Mouse (Mus musculus) myocyte (in vitro differentiated cells): ENCODE measurements around the gene Adam12. TPM values are rescaled to one million over a fixed set of nuclear protein-coding genes. Genes with fewer than 3 reads are reported as not detected.

ENCODE experiments used
- H3K27me3 ChIP-seq: one replicate; pipeline ENCODE4 v1.6.1; 2011; ENCODE audit not compliant: control insufficient read depth, insufficient read depth, insufficient read length
- H3K36me3 ChIP-seq: one replicate; pipeline ENCODE4 v1.6.1; 2011; ENCODE audit not compliant: control insufficient read depth, insufficient read depth
- H3K4me2 ChIP-seq: one replicate; pipeline ENCODE4 v1.6.1; 2011; ENCODE audit warnings: low read depth, control low read depth
- H3K4me3 ChIP-seq: one replicate; pipeline ENCODE4 v1.5.1; 2011; ENCODE audit warnings: mild to moderate bottlenecking, control low read depth, moderate library complexity
- H3K79me2 ChIP-seq: one replicate; pipeline ENCODE4 v1.6.1; 2011; ENCODE audit not compliant: control insufficient read depth, insufficient read depth
- H3ac ChIP-seq: one replicate; pipeline ENCODE4 v1.6.1; 2011; ENCODE audit not compliant: control insufficient read depth, insufficient read length
- CEBPB ChIP-seq: IDR thresholded peaks from 2 replicates; pipeline ENCODE4 v1.6.1; 2011; ENCODE audit warnings: mild to moderate bottlenecking, moderate library complexity; ENCODE audit not compliant: poor library complexity, insufficient read depth, severe bottlenecking
- E2F4 ChIP-seq: IDR thresholded peaks from one replicate; pipeline ENCODE4 v1.6.1; 2011; ENCODE audit warnings: mild to moderate bottlenecking, control low read depth, moderate library complexity; ENCODE audit not compliant: insufficient read depth
- MAX ChIP-seq: IDR thresholded peaks from one replicate; pipeline ENCODE4 v1.6.1; 2011; ENCODE audit warnings: low read depth, mild to moderate bottlenecking, control low read depth
- MYOD1 ChIP-seq, 3 experiments: IDR thresholded peaks; one replicate each; pipeline ENCODE4 v1.6.1; 2011; ENCODE audit warnings: control low read depth in 2 of 3, low read depth in 2 of 3, mild to moderate bottlenecking in 2 of 3, moderate library complexity in 1 of 3; ENCODE audit not compliant: insufficient read length in 2 of 3, control insufficient read depth in 1 of 3
- MYOG ChIP-seq, 3 experiments: IDR thresholded peaks; one replicate each; pipeline ENCODE4 v1.6.1; 2011; ENCODE audit warnings: control low read depth in 2 of 3, low read depth in 2 of 3, mild to moderate bottlenecking in 2 of 3; ENCODE audit not compliant: insufficient read length in 2 of 3, control insufficient read depth in 1 of 3, insufficient read depth in 1 of 3
- POLR2A ChIP-seq: IDR thresholded peaks from one replicate; pipeline ENCODE4 v1.6.1; 2011; ENCODE audit warnings: low read depth, mild to moderate bottlenecking, control low read depth, moderate library complexity; ENCODE audit not compliant: insufficient read length
- POLR2AphosphoS2 ChIP-seq: IDR thresholded peaks from one replicate; pipeline ENCODE4 v1.6.1; 2011; ENCODE audit warnings: low read depth, control low read depth; ENCODE audit not compliant: insufficient read length
- REST ChIP-seq: IDR thresholded peaks from one replicate; pipeline ENCODE4 v1.6.1; 2011; ENCODE audit warnings: mild to moderate bottlenecking, control low read depth, moderate library complexity; ENCODE audit not compliant: insufficient read depth, insufficient read length
- SRF ChIP-seq: IDR thresholded peaks from one replicate; pipeline ENCODE4 v1.6.1; 2011; ENCODE audit warnings: low read depth; ENCODE audit not compliant: control insufficient read depth, insufficient read length
- TCF12 ChIP-seq: IDR thresholded peaks from one replicate; pipeline ENCODE4 v1.6.1; 2011; ENCODE audit warnings: mild to moderate bottlenecking, control low read depth; ENCODE audit not compliant: poor library complexity, insufficient read depth, severe bottlenecking
- TCF3 ChIP-seq: IDR thresholded peaks from one replicate; pipeline ENCODE4 v1.6.1; 2011; ENCODE audit warnings: low read depth, control low read depth; ENCODE audit not compliant: insufficient read length
- USF1 ChIP-seq: IDR thresholded peaks from one replicate; pipeline ENCODE4 v1.6.1; 2011; ENCODE audit warnings: low read depth, mild to moderate bottlenecking, control low read depth, moderate library complexity
- polyA plus RNA-seq: library from polyadenylated mRNA; unstranded; fragments of >200 nt; fragmentation: generic; extraction: Trizol; gene quantifications from one replicate; pipeline ENCODE4 v1.2.1, GENCODE M21; 2012; ENCODE audit warnings: missing spikeins

Adam12 gene
- polyA plus RNA-seq, 1 experiment, result 7.2 TPM

DNA sequence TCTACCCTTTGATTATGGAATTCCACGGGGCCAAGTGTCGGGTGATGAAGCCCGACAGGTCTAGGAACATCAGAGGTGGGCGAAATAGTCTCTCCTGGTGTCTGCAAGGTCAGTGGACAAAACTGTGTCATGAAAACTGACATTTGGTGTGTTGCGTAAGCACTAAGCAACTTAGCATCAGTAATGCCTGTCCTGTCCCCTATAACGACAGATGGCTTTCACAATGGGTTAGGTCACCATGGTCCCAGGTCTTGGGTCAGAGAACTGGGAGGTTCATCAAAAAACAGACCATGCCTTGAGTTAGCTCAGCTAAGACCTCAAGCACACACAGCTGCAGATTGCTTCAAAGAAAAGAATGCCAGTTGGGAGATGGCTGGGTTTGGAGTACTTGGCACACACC, 200.2 kb downstream of the Adam12 start:
- no peak for TF ChIP-seq TCF12
- no peak for TF ChIP-seq E2F4
- TF ChIP-seq POLR2AphosphoS2, result no peak
- no peak for TF ChIP-seq TCF3
- TF ChIP-seq REST, result no peak
- TF ChIP-seq USF1, result no peak
- no peak for TF ChIP-seq POLR2A
- no peak for TF ChIP-seq MYOD1 (IDR thresholded peaks at IDR 0.05; ENCODE audit: control insufficient read depth in 1 of 3, insufficient read length in 2 of 3, low read depth in 2 of 3)
- no peak for TF ChIP-seq MAX
- TF ChIP-seq CEBPB, result no peak
- no peak for TF ChIP-seq MYOG (IDR thresholded peaks at IDR 0.05; ENCODE audit: control insufficient read depth in 1 of 3, insufficient read depth in 1 of 3, insufficient read length in 2 of 3, low read depth in 2 of 3)
- no peak for TF ChIP-seq SRF
- Histone ChIP-seq H3K4me3 (no peak overlapping the region), H3K4me2 (peak overlapping the region; percentile 57), H3K79me2 (no peaks in the 10 kb centered on the region), H3K27me3 (no peaks in the 10 kb centered on the region), H3ac (no peak overlapping the region), H3K36me3 (no peaks in the 10 kb centered on the region)

DNA sequence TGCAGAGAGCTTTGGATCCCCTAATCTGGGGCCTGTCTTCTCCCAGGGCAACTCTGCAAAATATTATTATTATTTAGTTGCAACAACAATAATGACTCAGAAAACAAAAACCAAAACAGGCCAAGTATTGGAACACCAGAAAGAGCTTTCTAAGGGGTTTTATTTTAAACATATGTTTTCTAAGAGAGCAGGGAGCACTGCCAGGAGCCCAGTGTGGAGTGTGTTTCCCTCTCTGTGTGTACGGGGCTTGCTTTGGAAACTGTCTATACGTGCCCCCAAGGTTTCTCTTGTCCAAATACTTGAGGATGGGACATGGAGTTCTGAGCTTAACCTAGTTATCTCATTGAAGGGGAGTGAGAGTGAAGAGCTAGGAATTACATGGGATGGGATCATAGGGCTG, 200.7 kb downstream of the Adam12 start:
- TF ChIP-seq REST, result no peak
- H3K36me3 ChIP-seq, result no peaks in the 10 kb centered on the region
- H3ac ChIP-seq, result no peak overlapping the region
- H3K4me3 ChIP-seq, result no peak overlapping the region
- no peaks in the 10 kb centered on the region for H3K27me3 ChIP-seq
- H3K4me2 ChIP-seq, result no peak overlapping the region
- no peaks in the 10 kb centered on the region for H3K79me2 ChIP-seq

DNA sequence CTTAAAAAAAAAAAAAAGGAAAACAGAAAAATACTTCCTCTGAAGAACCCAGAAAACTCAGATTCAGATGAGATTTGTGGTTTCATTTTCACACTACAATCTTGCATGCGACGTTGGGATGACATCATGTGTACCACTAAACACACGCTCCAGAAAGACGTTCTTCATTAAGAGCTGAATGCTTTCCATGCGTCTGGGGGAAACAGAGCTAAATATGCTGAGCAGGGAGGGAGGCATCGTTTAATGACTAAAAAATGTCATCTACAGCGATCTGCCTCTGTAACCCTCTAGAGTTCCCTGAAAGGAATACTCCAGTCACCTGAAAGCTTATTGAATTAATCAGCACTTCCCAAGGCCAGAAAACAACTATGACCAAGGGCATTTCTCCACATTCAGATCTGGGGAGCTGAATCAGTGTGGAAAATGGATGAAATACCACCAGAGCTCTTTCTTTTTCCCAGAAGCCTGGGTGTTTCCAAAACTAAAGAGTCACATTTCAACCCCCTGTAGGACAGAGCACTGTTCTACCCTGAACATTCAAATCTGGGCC, 203.6 kb downstream of the Adam12 start:
- Histone ChIP-seq H3K79me2 (no peaks in the 10 kb centered on the region), H3K27me3 (no peaks in the 10 kb centered on the region), H3K36me3 (no peaks in the 10 kb centered on the region), H3ac (no peak overlapping the region), H3K4me2 (peak overlapping the region; percentile 53), H3K4me3 (no peak overlapping the region)
- TF ChIP-seq CEBPB, result no peak
- TF ChIP-seq SRF, result no peak
- no peak for TF ChIP-seq POLR2AphosphoS2
- no peak for TF ChIP-seq TCF3
- TF ChIP-seq POLR2A, result no peak
- TF ChIP-seq REST, result no peak
- no peak for TF ChIP-seq E2F4
- TF ChIP-seq USF1, result no peak
- no peak for TF ChIP-seq MYOG (IDR thresholded peaks at IDR 0.05; ENCODE audit: control insufficient read depth in 1 of 3, insufficient read depth in 1 of 3, insufficient read length in 2 of 3, low read depth in 2 of 3)
- TF ChIP-seq MAX, result no peak

GRCm38 (mm10) chr7:134027020-134027415, 204.9 kb downstream of the Adam12 start:
- H3K4me3 ChIP-seq, result no peak overlapping the region
- no peaks in the 10 kb centered on the region for H3K36me3 ChIP-seq
- H3K79me2 ChIP-seq, result no peaks in the 10 kb centered on the region
- TF ChIP-seq POLR2AphosphoS2 (no peak), TCF3 (no peak), USF1 (no peak), POLR2A (no peak), MYOG (IDR thresholded peaks at IDR 0.05; ENCODE audit: control insufficient read depth in 1 of 3, insufficient read depth in 1 of 3, insufficient read length in 2 of 3, low read depth in 2 of 3) (no peak)
- no peaks in the 10 kb centered on the region for H3K27me3 ChIP-seq
- H3ac ChIP-seq, result no peak overlapping the region
- H3K4me2 ChIP-seq, result no peak overlapping the region

DNA sequence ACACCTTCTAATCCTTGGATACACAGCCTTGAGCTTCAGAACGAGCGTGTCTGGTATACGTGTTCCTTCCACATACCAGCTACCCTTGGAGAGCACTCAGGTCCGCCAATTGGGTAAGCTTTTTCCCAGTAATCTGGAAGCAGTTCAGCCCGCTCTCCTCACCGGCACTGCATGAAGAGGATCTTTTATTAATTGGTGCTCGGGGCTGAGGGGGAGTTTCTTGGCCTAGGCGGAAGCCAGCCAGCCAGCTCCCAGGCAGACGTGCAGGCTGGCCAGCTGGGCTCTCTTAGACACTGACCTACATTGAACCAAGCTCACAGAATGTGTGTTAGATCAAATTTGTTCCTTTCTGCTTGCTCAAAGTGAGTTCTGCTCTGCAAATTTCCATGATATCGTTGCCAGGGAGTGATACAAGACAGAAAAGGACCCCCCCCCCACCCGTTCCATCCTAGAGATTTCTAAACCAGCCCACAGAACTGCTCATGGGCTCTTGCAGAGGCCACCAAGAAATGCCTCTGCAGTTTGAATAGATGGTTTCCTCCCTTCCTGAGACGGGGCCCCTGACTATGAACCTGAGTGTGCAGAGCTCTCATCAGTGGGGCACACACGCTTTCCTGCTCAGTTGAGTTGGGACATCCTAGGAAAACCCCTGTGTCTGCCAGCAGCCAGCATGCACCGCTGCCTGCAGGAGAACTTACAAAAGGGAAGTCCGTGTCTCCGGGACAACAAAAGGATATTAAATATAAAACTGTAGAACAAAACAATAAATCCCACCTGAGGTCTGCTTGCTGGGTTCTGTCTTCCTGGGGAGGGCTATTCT, 205.5 kb downstream of the Adam12 start:
- Histone ChIP-seq H3K4me3 (no peak overlapping the region), H3K27me3 (no peaks in the 10 kb centered on the region), H3K79me2 (no peaks in the 10 kb centered on the region), H3K4me2 (no peak overlapping the region), H3ac (no peak overlapping the region), H3K36me3 (no peaks in the 10 kb centered on the region)
- TF ChIP-seq MYOG (IDR thresholded peaks at IDR 0.05; ENCODE audit: control insufficient read depth in 1 of 3, insufficient read depth in 1 of 3, insufficient read length in 2 of 3, low read depth in 2 of 3) (no peak), POLR2A (no peak), E2F4 (no peak), TCF12 (no peak), MYOD1 (IDR thresholded peaks at IDR 0.05; ENCODE audit: control insufficient read depth in 1 of 3, insufficient read length in 2 of 3, low read depth in 2 of 3) (no peak), MAX (no peak), TCF3 (no peak), POLR2AphosphoS2 (no peak), REST (no peak), USF1 (no peak), CEBPB (no peak), SRF (no peak)
